Mouse (Mus musculus) E14TG2a.4 (cell line): ENCODE data around the gene Cenpa.

Source experiments
- CTCF ChIP-seq: conservative IDR thresholded peaks from 2 replicates; pipeline ENCODE4 v1.5.1; 2014; ENCODE audit warnings: low read length
- POU5F1 ChIP-seq: IDR thresholded peaks from 2 replicates; pipeline ENCODE4 v1.6.1; 2014; ENCODE audit warnings: low read length, borderline replicate concordance

GRCm38 (mm10) chr5:30623380-30623779, 43.2 kb upstream of the Cenpa start:
- TF ChIP-seq CTCF, result no peak
- TF ChIP-seq POU5F1, result no peak
